Mouse (Mus musculus) intestine, embryonic 14.5 days (tissue): ENCODE data around the gene Grk5. TPM values are rescaled to one million over a fixed set of nuclear protein-coding genes. Genes with fewer than 3 reads are reported as not detected.
A peak's percentile ranks its signal among the peaks of the same experiment; 100 is the strongest.

Experiments
- ATAC-seq: fragments of 200-750 bp; cut with Nextera tagmentation; replicated peaks from 2 replicates; pipeline ENCODE4 v1.8.0; 2017; ENCODE audit warnings: low read depth, moderate number of reproducible peaks, moderate TSS enrichment, moderate library complexity; ENCODE audit not compliant: low FRiP score, low TSS enrichment
- DNase-seq: peaks from one replicate; pipeline ENCODE4 v3.0.0-alpha.2; 2018; ENCODE audit warnings: low spot score
- H3K27ac ChIP-seq: fragments of 300-500 bp; sonication (generic); 2 replicates; pipeline ENCODE4 v1.5.1; 2014; ENCODE audit warnings: low read depth, mild to moderate bottlenecking, control low read depth
- H3K27me3 ChIP-seq: fragments of 300-500 bp; sonication (generic); replicated peaks from 2 replicates; pipeline ENCODE4 v1.6.1; 2014; ENCODE audit warnings: low read length, control low read depth; ENCODE audit not compliant: control insufficient read depth, insufficient read depth
- H3K36me3 ChIP-seq: fragments of 300-500 bp; sonication (generic); 2 replicates; pipeline ENCODE4 v1.6.1; 2014; ENCODE audit warnings: low read length, control low read depth; ENCODE audit not compliant: control insufficient read depth, insufficient read depth
- H3K4me1 ChIP-seq: fragments of 300-500 bp; sonication (generic); replicated peaks from 2 replicates; pipeline ENCODE4 v1.6.1; 2014; ENCODE audit warnings: low read length, control low read depth, mixed read lengths; ENCODE audit not compliant: control insufficient read depth, insufficient read depth
- H3K4me2 ChIP-seq: fragments of 300-500 bp; sonication (generic); 2 replicates; pipeline ENCODE4 v1.6.1; 2014; ENCODE audit warnings: low read length
- H3K4me3 ChIP-seq: fragments of 300-500 bp; sonication (generic); 2 replicates; pipeline ENCODE4 v1.5.1; 2014; ENCODE audit warnings: low read depth, low read length, control low read depth, mixed read lengths
- H3K9ac ChIP-seq: fragments of 300-500 bp; sonication (generic); 2 replicates; pipeline ENCODE4 v1.6.1; 2014; ENCODE audit warnings: mild to moderate bottlenecking, low read length
- H3K9me3 ChIP-seq: fragments of 300-500 bp; sonication (generic); 2 replicates; pipeline ENCODE4 v1.6.1; 2016; ENCODE audit warnings: low read length, control low read depth; ENCODE audit not compliant: control insufficient read depth
- WGBS: fragments of 180-500 bp; shearing (Covaris S2); extraction: QIAGEN DNeasy Blood & Tissue Kit; methylation state at CpG from one replicate; pipeline ENCODE4 v1.1.7; 2014; 5-methylcytosine and 5-hydroxymethylcytosine counted together
- polyA plus RNA-seq: library from polyadenylated mRNA; unstranded; fragments of >200 nt; fragmentation: Nextera tagmentation; extraction: Ambion mirVana; gene quantifications from 2 replicates; pipeline ENCODE4 v1.2.1, GENCODE M21; 2014

Gene Grk5
- polyA plus RNA-seq, 1 experiment from 2014 or later, result 2.1 TPM

DNA sequence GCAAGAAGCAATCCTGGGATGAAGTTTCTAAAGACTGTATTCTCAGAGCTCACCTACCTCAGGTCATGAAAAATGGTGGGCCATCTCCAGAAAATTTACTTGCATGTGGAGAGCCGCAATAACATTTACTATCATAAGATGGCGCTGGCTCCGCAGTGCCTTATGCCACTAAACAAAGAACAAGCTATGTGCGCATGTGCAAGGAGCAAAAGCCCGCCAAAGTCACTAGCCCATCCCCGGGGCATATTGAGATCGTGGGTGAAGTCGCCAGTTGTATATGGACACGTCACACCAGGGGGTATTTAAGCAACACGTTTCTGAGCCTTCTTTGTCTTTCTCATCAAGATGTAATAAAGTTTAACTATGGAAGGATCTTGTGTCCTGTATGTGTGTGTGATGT, 241.5 kb downstream of the Grk5 start:
- ATAC-seq, result no peak
- no peak for DNase-seq
- no peak overlapping the region for H3K27ac ChIP-seq
- no peak overlapping the region for H3K4me2 ChIP-seq
- H3K9me3 ChIP-seq, result no peaks in the 10 kb centered on the region
- 87% methylated on average over 10 of the region's 10 CpGs for WGBS
- no peak overlapping the region for H3K9ac ChIP-seq
- no peaks in the 10 kb centered on the region for H3K4me1 ChIP-seq
- H3K4me3 ChIP-seq, result no peak overlapping the region
- no peaks in the 10 kb centered on the region for H3K27me3 ChIP-seq
- peaks cover 10% of the 10 kb centered on the region; the same call in 1 of the 2 replicates for H3K36me3 ChIP-seq

DNA sequence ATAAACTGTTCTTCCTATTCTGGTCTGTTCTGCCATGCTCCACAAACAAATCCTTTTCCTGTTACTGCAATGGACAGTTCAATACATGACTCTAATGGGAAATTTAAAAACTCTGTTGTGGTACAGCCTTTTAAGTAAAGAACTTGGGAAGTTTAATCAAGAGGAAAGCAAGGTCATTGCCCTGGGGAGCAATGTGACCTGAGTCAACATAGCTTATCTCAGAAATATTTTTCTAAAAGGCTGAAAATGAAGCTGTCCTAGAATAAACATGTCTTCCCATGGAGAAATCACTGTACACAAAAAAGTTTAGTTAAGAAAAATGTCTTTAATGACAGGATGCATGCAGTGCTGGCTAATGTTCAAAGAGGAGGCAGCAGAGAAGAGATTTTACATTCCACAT, 249.1 kb downstream of the Grk5 start:
- no peak overlapping the region for H3K9ac ChIP-seq
- no peaks in the 10 kb centered on the region for H3K27me3 ChIP-seq
- no peak overlapping the region for H3K4me3 ChIP-seq
- H3K36me3 ChIP-seq, result no peaks in the 10 kb centered on the region
- H3K4me2 ChIP-seq, result no peak overlapping the region
- H3K9me3 ChIP-seq, result no peaks in the 10 kb centered on the region
- DNase-seq (no peak), ATAC-seq (no peak)
- peaks cover 10% of the 10 kb centered on the region for H3K4me1 ChIP-seq
- H3K27ac ChIP-seq, result no peak overlapping the region

DNA sequence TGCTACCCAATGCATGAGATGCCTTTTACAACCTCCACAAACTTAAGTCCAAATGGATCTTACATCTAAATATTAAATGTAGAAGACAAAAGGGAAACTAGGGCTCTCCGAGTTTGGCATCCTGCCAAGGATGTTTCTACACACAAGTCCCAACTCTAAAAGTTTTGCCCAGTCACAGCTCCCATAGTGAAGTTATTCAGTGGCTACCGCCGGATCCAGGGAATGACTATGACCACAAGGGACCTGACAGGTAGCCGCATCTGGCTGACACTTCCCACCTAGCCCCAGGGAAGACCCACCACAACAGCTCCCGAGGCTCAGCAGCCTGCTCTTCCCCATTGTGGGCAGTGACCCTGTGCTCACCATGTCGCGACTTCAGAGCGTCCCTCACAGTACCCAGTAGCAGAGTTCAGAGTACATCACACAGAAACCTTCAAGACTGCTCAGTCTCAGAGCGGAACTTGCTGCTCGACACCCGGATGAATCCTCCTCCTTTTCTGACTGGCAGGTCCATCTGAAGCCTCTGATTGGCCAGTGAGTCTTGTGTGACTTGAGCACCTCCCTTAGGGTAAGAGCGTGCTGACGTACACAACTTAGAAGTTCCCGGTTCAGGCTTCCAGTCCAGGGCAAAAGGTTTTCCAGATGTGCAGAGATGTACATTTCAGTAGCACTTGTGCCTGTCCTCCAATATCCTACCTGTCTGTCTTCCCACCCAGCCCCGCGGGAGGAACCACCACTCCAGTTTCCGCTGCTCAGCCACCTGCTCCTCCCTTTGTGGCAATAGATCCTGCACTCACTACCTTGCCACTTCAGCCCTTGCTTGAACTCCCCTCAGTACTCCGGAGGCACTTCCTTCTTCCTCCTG, 251.0 kb downstream of the Grk5 start, which contains the start of gene Zfp950:
Gene Zfp950, minus strand, starts transcription at position 499 of the 865 bp plus-strand sequence.
- 0 out of 2 replicates have a peak within 1 kb of the TSS, but pooled peaks have one; percentile 29 for H3K27ac ChIP-seq
- no peaks in the 10 kb centered on the region for H3K27me3 ChIP-seq
- H3K4me3 ChIP-seq, result peak within 1 kb of the TSS; percentile 92
- peak; percentile 85 for DNase-seq
- H3K36me3 ChIP-seq, result no peaks in the 10 kb centered on the region
- peaks cover 10% of the 10 kb centered on the region for H3K4me1 ChIP-seq
- H3K9ac ChIP-seq, result peak within 1 kb of the TSS; percentile 73
- peak; percentile 99 for ATAC-seq
- H3K9me3 ChIP-seq, result no peaks in the 10 kb centered on the region
- peak within 1 kb of the TSS; percentile 76 for H3K4me2 ChIP-seq
- whole genome bisulfite sequencing, result 1% methylated on average over 18 of the region's 18 CpGs

DNA sequence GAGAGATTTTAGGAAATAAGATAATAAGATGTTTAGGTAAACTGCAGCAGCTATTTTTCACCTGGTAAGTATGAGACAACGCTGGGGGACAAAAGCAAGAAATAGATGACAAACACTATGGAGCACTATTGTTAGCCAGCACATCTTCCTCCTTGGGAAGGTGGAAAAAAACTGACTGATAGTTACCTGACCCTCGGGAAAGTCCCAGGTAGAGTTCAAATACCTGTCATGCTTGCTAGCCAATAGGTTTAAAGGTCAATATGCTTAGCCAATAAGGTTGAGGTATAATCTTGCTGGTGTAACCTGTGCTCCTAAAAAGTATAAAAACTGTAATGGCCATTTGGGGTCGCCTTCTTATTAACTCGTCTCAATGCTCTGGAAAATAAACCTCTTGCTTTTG, 251.8 kb downstream of the Grk5 start:
- peaks cover 10% of the 10 kb centered on the region for H3K4me1 ChIP-seq
- peak overlapping the region; percentile 92; the same call in 1 of the 2 replicates for H3K4me3 ChIP-seq
- no peaks in the 10 kb centered on the region for H3K36me3 ChIP-seq
- H3K27ac ChIP-seq, result no peak overlapping the region
- DNase-seq (no peak), ATAC-seq (no peak)
- H3K9me3 ChIP-seq, result no peaks in the 10 kb centered on the region
- 22% methylated on average over 4 of the region's 4 CpGs for WGBS
- H3K9ac ChIP-seq, result peak overlapping the region; percentile 73
- H3K4me2 ChIP-seq, result peak overlapping the region; percentile 76
- H3K27me3 ChIP-seq, result no peaks in the 10 kb centered on the region

Other genes with a start within 250 kb of the Grk5 start
- gene Nanos1, start 133.8 kb upstream of the Grk5 start, polyA plus RNA-seq, result 1.2 and 1.5 TPM in 2 replicates
- 168 and 181 TPM in 2 replicates for gene Eif3a, start 99.1 kb upstream of the Grk5 start, polyA plus RNA-seq
- gene Fam45a, start 78.2 kb upstream of the Grk5 start, polyA plus RNA-seq, result 29.8 and 30.1 TPM in 2 replicates
- gene Sfxn4, start 28.3 kb upstream of the Grk5 start, polyA plus RNA-seq, result 5.3 and 6.9 TPM in 2 replicates
- gene Prdx3, start 15.2 kb upstream of the Grk5 start, polyA plus RNA-seq, result 136 and 138 TPM in 2 replicates